ENCODE assay signal across 10 mouse cellular contexts in the genomic region with DNA sequence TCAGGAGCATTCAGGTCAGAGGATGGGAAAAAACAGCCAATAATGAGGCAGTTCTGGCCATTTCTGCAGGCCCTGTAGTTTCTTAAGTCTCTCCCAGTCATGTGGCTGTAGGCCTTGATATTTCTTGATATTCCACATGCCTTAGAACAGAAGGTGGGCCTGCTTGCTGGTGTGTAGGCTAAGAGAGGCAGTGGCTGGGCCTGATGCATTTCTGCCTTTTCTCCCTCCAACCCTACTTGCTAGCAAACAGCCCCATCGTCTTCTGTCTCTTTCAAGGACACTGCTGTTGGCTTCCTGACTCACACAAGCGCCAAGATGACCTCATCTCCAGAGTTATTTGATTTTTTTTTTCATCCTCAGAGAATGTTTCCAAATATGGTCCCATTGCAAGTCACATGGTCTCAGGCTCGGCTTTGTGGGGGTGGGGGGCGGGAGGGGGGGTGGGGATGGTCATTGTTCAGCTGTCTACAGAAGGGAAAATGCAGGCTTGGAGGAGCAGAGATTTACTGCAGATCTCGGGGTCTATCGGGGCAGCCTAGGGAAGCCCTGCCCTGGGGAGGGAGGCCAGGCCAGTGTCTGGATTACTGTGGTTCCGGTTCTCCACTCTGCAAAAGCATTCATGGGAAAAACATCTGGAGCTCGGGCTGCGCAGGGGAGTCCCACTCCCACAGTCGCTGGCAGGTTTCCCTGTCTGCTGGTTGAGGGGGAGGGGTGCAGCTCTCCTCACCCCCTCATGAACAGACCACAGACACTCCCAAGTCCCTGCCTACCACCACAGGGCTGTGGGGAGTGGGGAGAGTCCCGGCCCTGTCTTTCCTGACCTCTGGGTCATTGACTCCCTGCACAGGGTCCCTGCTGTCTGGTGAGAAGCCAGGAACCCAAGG. TPM values are rescaled to one million over a fixed set of nuclear protein-coding genes. Genes with fewer than 3 reads are reported as not detected.
DNase-seq lines count a peak whose midpoint lies in the region; ATAC-seq and TF ChIP-seq lines count a peak whose summit lies in the region.
"Had no signal": no experiment of that assay in that cellular context is flagged by ENCODE, and none has a peak within 500 bp of the region (broad histone marks: within the 10 kb centered on the region; RNA-seq: fewer than 3 reads in every experiment).

No protein-coding gene starts in this region.

- 34% methylated on average over 11 of the region's 11 CpGs for WGBS in hindbrain, embryonic 14.5 days
- WGBS in liver, adult 2 months: 44% methylated on average over 11 of the region's 11 CpGs
- WGBS in neural tube, embryonic 12.5 days: 36% methylated on average over 11 of the region's 11 CpGs

- peaks cover 12% of the 10 kb centered on the region; the same call in 1 of the 2 replicates for H3K4me1 ChIP-seq in hindbrain, embryonic 14.5 days (replicated peaks; ENCODE audit: control insufficient read depth, insufficient read depth, low read length)
- H3K4me1 ChIP-seq in liver, adult 2 months (ENCODE audit: control insufficient read depth, insufficient read depth, low read length): peaks cover 7% of the 10 kb centered on the region; the same call in 1 of the 2 replicates
- peaks cover 18% of the 10 kb centered on the region for H3K4me1 ChIP-seq in neural tube, embryonic 12.5 days

- H3K9ac ChIP-seq in hindbrain, embryonic 14.5 days: peak overlapping the region; percentile 13; the same call in 1 of the 2 replicates
- no peak overlapping the region for H3K9ac ChIP-seq in liver, adult 2 months (ENCODE audit: low read depth, low read length)
- peak overlapping the region; percentile 29; the same call in 1 of the 2 replicates for H3K9ac ChIP-seq in neural tube, embryonic 12.5 days

- H3K79me2 ChIP-seq in liver, adult 2 months (ENCODE audit: control insufficient read depth, insufficient read depth, low read length): no peaks in the 10 kb centered on the region

- H3K4me3 ChIP-seq in gastrocnemius, adult 2 months: peak overlapping the region; percentile 54
- H3K4me3 ChIP-seq in hindbrain, embryonic 14.5 days (replicated peaks; ENCODE audit: low read length): no peak overlapping the region
- no peak overlapping the region for H3K4me3 ChIP-seq in liver, adult 2 months (ENCODE audit: insufficient read depth, low read depth, low read length)
- H3K4me3 ChIP-seq in neural tube, embryonic 12.5 days: no peak overlapping the region

- H3K27me3 ChIP-seq in hindbrain, embryonic 14.5 days (ENCODE audit: control insufficient read depth, insufficient read depth, low read length): no peaks in the 10 kb centered on the region
- H3K27me3 ChIP-seq in liver, adult 2 months (ENCODE audit: control insufficient read depth, insufficient read depth, low read length): no peaks in the 10 kb centered on the region
- no peaks in the 10 kb centered on the region for H3K27me3 ChIP-seq in neural tube, embryonic 12.5 days (replicated peaks)

- no peaks in the 10 kb centered on the region for H3K36me3 ChIP-seq in hindbrain, embryonic 14.5 days (replicated peaks; ENCODE audit: control insufficient read depth, insufficient read depth)
- no peaks in the 10 kb centered on the region for H3K36me3 ChIP-seq in liver, adult 2 months (ENCODE audit: control insufficient read depth, insufficient read depth, low read length)
- no peaks in the 10 kb centered on the region for H3K36me3 ChIP-seq in neural tube, embryonic 12.5 days

- no peak overlapping the region for H3K4me2 ChIP-seq in hindbrain, embryonic 14.5 days (replicated peaks)
- H3K4me2 ChIP-seq in neural tube, embryonic 12.5 days (replicated peaks): peak overlapping the region; percentile 9; the same call in 1 of the 2 replicates

- intact Hi-C loops in gastrocnemius, adult 2 months (cut with DNase I): loop anchor here (5.0 kb wide), 2 partner anchors 115 to 325 kb away; no protein-coding TSS in a partner anchor

- H3K27ac ChIP-seq in gastrocnemius, adult 2 months: peak overlapping the region; percentile 94
- H3K27ac ChIP-seq in hindbrain, embryonic 14.5 days: peak overlapping the region; percentile 71
- H3K27ac ChIP-seq in liver, adult 2 months (replicated peaks; ENCODE audit: insufficient read depth, low read depth, low read length): peak overlapping the region; percentile 45
- H3K27ac ChIP-seq in neural tube, embryonic 12.5 days: peak overlapping the region; percentile 62

- DNase-seq in 3134 (ENCODE audit: extremely low read depth, insufficient read length, low spot score): peak; percentile 90
- DNase-seq in adrenal gland, postnatal 36 days: peak; percentile 65 to 69
- peak; percentile 84 for DNase-seq in gastrocnemius, adult 2 months
- DNase-seq in hindbrain, embryonic 14.5 days (ENCODE audit: low spot score): no peak
- peak; percentile 24 for DNase-seq in liver, adult 2 months (ENCODE audit: extremely low read depth, low read depth, low spot score)
- DNase-seq in T-cell, adult 2 months (ENCODE audit: low spot score): no peak

- no peak for TF ChIP-seq POLR2A in liver, adult 2 months (IDR thresholded peaks at IDR 0.05; ENCODE audit: extremely low read depth, insufficient read depth, low read length)

- H3K9me3 ChIP-seq in hindbrain, embryonic 14.5 days (ENCODE audit: control insufficient read depth, low read length): no peaks in the 10 kb centered on the region
- H3K9me3 ChIP-seq in neural tube, embryonic 12.5 days: no peaks in the 10 kb centered on the region

- no peak for TF ChIP-seq CTCF in gastrocnemius, adult 2 months (IDR thresholded peaks at IDR 0.05)
- no peak for TF ChIP-seq CTCF in liver, adult 2 months (IDR thresholded peaks at IDR 0.05; ENCODE audit: low read depth, low read length)

- ATAC-seq in hindbrain, embryonic 14.5 days (ENCODE audit: low FRiP score): no peak
- ATAC-seq in neural tube, embryonic 12.5 days (ENCODE audit: low FRiP score, low read depth): peak; percentile 13; the same call in 1 of the 2 replicates
- ATAC-seq in erythroid progenitor cell, adult 5-6 weeks (replicated peaks; ENCODE audit: low FRiP score, poor library complexity, severe bottlenecking): no peak

RNA-seq across cellular contexts. Expression of a gene that starts 7.0 kb away (rescaled TPM):
- 10 to 100 TPM; 12.9 to 22.4 TPM for total RNA-seq in adrenal gland, postnatal 36 days (2021)
- total RNA-seq in gastrocnemius, adult 2 months (2021): 10 to 100 TPM; 27.7 to 71.1 TPM
- polyA plus RNA-seq in hindbrain, embryonic 14.5 days (2014; fragmentation: Nextera tagmentation; extraction: Ambion mirVana): not detected in 2 replicates
- total RNA-seq in liver, adult 2 months (2014; rRNA removed): 0.07 and 0.37 TPM in 2 replicates
- 0.04 TPM in 1 of 2 replicates, not detected in the other for polyA plus RNA-seq in liver, adult 2 months (2012; rRNA removed)
- not detected in 2 replicates for polyA plus RNA-seq in neural tube, embryonic 12.5 days (2016; fragmentation: Nextera tagmentation; extraction: Ambion mirVana)
- not detected in 2 replicates for total RNA-seq in erythroid progenitor cell, adult 5-6 weeks (2015; ENCODE audit: low replicate concordance)
- not detected in 2 replicates for total RNA-seq in erythroid progenitor cell, adult 5-6 weeks (2017; ENCODE audit: low replicate concordance)
- total RNA-seq: MEL had no signal

RNA-seq across cellular contexts. Expression of a gene that starts 12.9 kb away (rescaled TPM):
- total RNA-seq in adrenal gland, postnatal 36 days (2021): 1 to 10 TPM in 1 of 2 experiments, under 1 TPM in 1; 0.43 to 1.7 TPM
- total RNA-seq in gastrocnemius, adult 2 months (2021): 1,000 to 10,000 TPM; 3,091 to 7,772 TPM
- 0.51 and 0.55 TPM in 2 replicates for polyA plus RNA-seq in hindbrain, embryonic 14.5 days (2014; fragmentation: Nextera tagmentation; extraction: Ambion mirVana)
- total RNA-seq in liver, adult 2 months (2014; rRNA removed): 0.54 and 7.1 TPM in 2 replicates
- polyA plus RNA-seq in liver, adult 2 months (2012; rRNA removed): 0.39 TPM in 1 of 2 replicates, not detected in the other
- polyA plus RNA-seq in neural tube, embryonic 12.5 days (2016; fragmentation: Nextera tagmentation; extraction: Ambion mirVana): 1.6 and 2.0 TPM in 2 replicates
- total RNA-seq in erythroid progenitor cell, adult 5-6 weeks (2015; ENCODE audit: low replicate concordance): not detected in 2 replicates
- not detected in 2 replicates for total RNA-seq in erythroid progenitor cell, adult 5-6 weeks (2017; ENCODE audit: low replicate concordance)
- total RNA-seq: left cerebral cortex, postnatal 14 days; MEL had no signal

Comparison
In these comparisons a context has a peak if more than half of its experiments do, and no peak if none do; other contexts are left out.
1. DNase-seq: peak in 3134 (single experiment), adrenal gland, postnatal 36 days (2 of 2), gastrocnemius, adult 2 months (single experiment) and liver, adult 2 months (single experiment); none in hindbrain, embryonic 14.5 days (single experiment) and T-cell, adult 2 months (single experiment).
2. RNA of a gene that starts 7.0 kb away (total RNA-seq): 27.7 to 71.1 TPM in gastrocnemius, adult 2 months and 12.9 to 22.4 TPM in adrenal gland, postnatal 36 days; 0.07 to 0.37 TPM in liver, adult 2 months and not detected in erythroid progenitor cell, adult 5-6 weeks; every median in the first group is over 10 times any median in the second.
3. RNA of a gene that starts 12.9 kb away (total RNA-seq): 3,091 to 7,772 TPM in gastrocnemius, adult 2 months; 0.54 to 7.1 TPM in liver, adult 2 months, 0.43 to 1.7 TPM in adrenal gland, postnatal 36 days and not detected in erythroid progenitor cell, adult 5-6 weeks; every median in the first group is over 100 times any median in the second.
4. Peak in every context shown above with its lines, with median percentiles within 50 percentile points of each other: H3K27ac ChIP-seq.